Mouse (Mus musculus) gastrocnemius, adult 8-10 months (tissue): ENCODE results near the gene Peg10. TPM values are rescaled to one million over a fixed set of nuclear protein-coding genes. Genes with fewer than 3 reads are reported as not detected.
A peak's percentile ranks its signal among the peaks of the same experiment; 100 is the strongest.
"Not testable (repeated sequence)": the region's sequence is repeated elsewhere in the genome, so short reads cannot be mapped to it uniquely, and the experiment has no call there.

ENCODE experiments used
- DNase-seq, 2 experiments: peaks; one replicate each; pipeline ENCODE4 v3.0.0; 2022; ENCODE audit warnings: low spot score in 2 of 2
- total RNA-seq, 4 experiments: library from RNA; stranded (reverse); gene quantifications; 2 replicates each; pipeline ENCODE4 v1.2.4; 2022

Gene Peg10
- total RNA-seq, 4 experiments from 2014 or later: 0.94 to 1.2 (median 1.0) TPM

GRCm38 (mm10) chr6:4748506-4748961, 1.4 kb downstream of the Peg10 start:
- DNase-seq: no peak

- DNase-seq: peak; percentile 83 to 91
Measured at GRCm38 (mm10) chr6:4749091-4749490, 2.0 kb downstream of the Peg10 start.

- DNase-seq: no peak
Measured at GRCm38 (mm10) chr6:4751355-4751754, 4.2 kb downstream of the Peg10 start.

- DNase-seq: no peak
Measured at GRCm38 (mm10) chr6:4754286-4754685, 7.2 kb downstream of the Peg10 start.

- DNase-seq: no peak
Measured at GRCm38 (mm10) chr6:4754886-4755285, 7.8 kb downstream of the Peg10 start.

GRCm38 (mm10) chr6:4761415-4762142, 14.5 kb downstream of the Peg10 start:
- not testable (repeated sequence) for DNase-seq

GRCm38 (mm10) chr6:4762252-4762651, 15.1 kb downstream of the Peg10 start:
- no peak for DNase-seq

- no peak for DNase-seq
Measured at GRCm38 (mm10) chr6:4796281-4796680, 49.2 kb downstream of the Peg10 start.

- not testable (repeated sequence) for DNase-seq
Measured at GRCm38 (mm10) chr6:4797317-4797716, 50.2 kb downstream of the Peg10 start.

GRCm38 (mm10) chr6:4798382-4798781, 51.3 kb downstream of the Peg10 start:
- no peak for DNase-seq

GRCm38 (mm10) chr6:4799359-4799758, 52.3 kb downstream of the Peg10 start:
- DNase-seq: no peak

- DNase-seq: no peak
Measured at GRCm38 (mm10) chr6:4806981-4807380, 59.9 kb downstream of the Peg10 start.

Other genes with a start within 250 kb of the Peg10 start
- 100 to 1,000 TPM in 1 of 4 experiments, 10 to 100 TPM in 3; 34.0 to 100 (median 47.3) TPM for gene Col1a2, start 242.5 kb upstream of the Peg10 start, total RNA-seq
- 10 to 100 TPM; 17.7 to 22.2 (median 20.0) TPM for gene Casd1, start 146.5 kb upstream of the Peg10 start, total RNA-seq
- 1 to 10 TPM; 5.1 to 8.5 (median 6.9) TPM for gene Sgce, start 99 bp upstream of the Peg10 start, total RNA-seq
- 1 to 10 TPM in 3 of 4 experiments, under 1 TPM in 1; 0.63 to 1.9 (median 1.3) TPM for gene Ppp1r9a, start 155.6 kb downstream of the Peg10 start, total RNA-seq